Mouse (Mus musculus) layer of hippocampus, postnatal 14 days (tissue): ENCODE results near the gene Ubap1. TPM values are rescaled to one million over a fixed set of nuclear protein-coding genes. Genes with fewer than 3 reads are reported as not detected.

Source experiments
- DNase-seq, 2 experiments: peaks; one replicate each; pipeline ENCODE4 v3.0.0; 2021 to 2022; ENCODE audit warnings: low spot score in 2 of 2, mixed read lengths in 1 of 2
- total RNA-seq, 2 experiments: library from RNA; stranded (reverse); gene quantifications; 2 replicates each; pipeline ENCODE4 v1.2.3; 2021

Gene Ubap1
- total RNA-seq, 2 experiments from 2014 or later: 44.0 to 44.3 TPM

GRCm38 (mm10) chr4:41409341-41409740 lies 60.5 kb downstream of the Ubap1 start:
- no peak for DNase-seq

DNA sequence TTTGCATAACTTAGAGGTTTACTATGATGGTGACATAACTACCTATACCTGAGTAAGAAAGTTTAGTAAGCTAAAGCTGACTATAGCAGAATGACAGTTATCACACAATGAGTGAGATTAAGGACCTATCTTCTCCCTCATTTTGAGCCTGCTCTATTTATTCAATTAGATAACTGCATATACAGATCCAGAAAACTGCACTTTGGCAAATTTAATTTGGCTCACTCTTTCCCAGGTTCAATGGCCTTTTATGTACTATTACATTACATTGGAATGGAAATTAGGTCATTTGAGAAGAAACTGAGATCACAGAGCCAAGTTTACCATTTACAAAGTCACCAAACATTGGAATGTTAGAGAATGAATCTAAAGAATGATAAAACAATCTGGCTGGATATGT lies 68.2 kb downstream of the Ubap1 start:
- DNase-seq: no peak

GRCm38 (mm10) chr4:41438931-41439330 lies 90.1 kb downstream of the Ubap1 start:
- no peak for DNase-seq

Other genes starting within 250 kb of the Ubap1 start
- gene Nol6, start 224.5 kb upstream of the Ubap1 start, total RNA-seq: 10 to 100 TPM; 90.4 to 95.1 TPM
- gene Ube2r2, start 213.3 kb upstream of the Ubap1 start, total RNA-seq: 10 to 100 TPM; 77.6 to 78.2 TPM
- gene Ubap2, start 73.9 kb upstream of the Ubap1 start, total RNA-seq: 10 to 100 TPM; 40.7 to 50.6 TPM
- gene Dcaf12, start 34.1 kb upstream of the Ubap1 start, total RNA-seq: 10 to 100 TPM; 51.0 to 54.5 TPM
- 1 to 10 TPM; 1.5 to 1.6 TPM for gene Kif24, start 115.9 kb downstream of the Ubap1 start, total RNA-seq
- gene Nudt2, start 116.2 kb downstream of the Ubap1 start, total RNA-seq: 10 to 100 TPM; 26.3 to 26.5 TPM
- gene AI464131, start 154.1 kb downstream of the Ubap1 start, total RNA-seq: 10 to 100 TPM; 44.3 to 45.1 TPM
- gene 1110017D15Rik, start 168.3 kb downstream of the Ubap1 start, total RNA-seq: 10 to 100 TPM in 1 of 2 experiments, 1 to 10 TPM in 1; 4.0 to 10.3 TPM
- gene Fam219a, start 220.5 kb downstream of the Ubap1 start, total RNA-seq: 100 to 1,000 TPM; 170 to 187 TPM
- gene Dnaic1, start 220.8 kb downstream of the Ubap1 start, total RNA-seq: 10 to 100 TPM in 1 of 2 experiments, 1 to 10 TPM in 1; 7.2 to 13.3 TPM